Mouse (Mus musculus): Measurements from ENCODE around the gene Kalrn. TPM values are rescaled to one million over a fixed set of nuclear protein-coding genes. Genes with fewer than 3 reads are reported as not detected.

Gene Kalrn
- polyA plus RNA-seq, 1 experiment, result 278 TPM

DNA sequence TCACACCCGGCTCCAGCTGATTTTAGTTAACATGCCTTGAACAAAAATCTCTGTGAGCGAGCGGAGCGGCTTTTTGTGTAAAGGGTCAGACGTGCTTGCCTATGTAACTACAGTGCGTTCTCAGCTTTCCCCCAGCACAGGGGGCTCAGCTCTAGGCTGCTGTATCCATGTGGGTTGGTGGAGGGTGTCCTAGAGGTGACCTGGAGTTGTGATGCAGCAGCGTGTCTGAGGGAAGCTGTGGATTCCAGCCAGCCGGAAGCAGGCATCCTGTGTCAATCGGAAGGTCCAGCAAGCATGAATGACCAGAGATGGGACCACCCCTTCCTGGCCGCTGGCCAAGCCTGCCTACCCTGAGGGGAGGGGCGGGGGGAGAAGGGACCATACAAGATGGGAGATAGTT lies 631.0 kb downstream of the Kalrn start:
- H3K4me3 ChIP-seq (ENCODE audit: insufficient read depth, low read length), result no peak overlapping the region
- H3K4me1 ChIP-seq (ENCODE audit: control insufficient read depth, insufficient read depth, low read length), result peaks cover 8% of the 10 kb centered on the region
- TF ChIP-seq CTCF (IDR thresholded peaks at IDR 0.05; ENCODE audit: extremely low read depth, insufficient read depth, low read length), result no peak
- TF ChIP-seq POLR2A (IDR thresholded peaks at IDR 0.05; ENCODE audit: extremely low read depth, insufficient read depth, low read length), result no peak
- no peak overlapping the region for H3K27ac ChIP-seq (ENCODE audit: insufficient read depth, low read length)

DNA sequence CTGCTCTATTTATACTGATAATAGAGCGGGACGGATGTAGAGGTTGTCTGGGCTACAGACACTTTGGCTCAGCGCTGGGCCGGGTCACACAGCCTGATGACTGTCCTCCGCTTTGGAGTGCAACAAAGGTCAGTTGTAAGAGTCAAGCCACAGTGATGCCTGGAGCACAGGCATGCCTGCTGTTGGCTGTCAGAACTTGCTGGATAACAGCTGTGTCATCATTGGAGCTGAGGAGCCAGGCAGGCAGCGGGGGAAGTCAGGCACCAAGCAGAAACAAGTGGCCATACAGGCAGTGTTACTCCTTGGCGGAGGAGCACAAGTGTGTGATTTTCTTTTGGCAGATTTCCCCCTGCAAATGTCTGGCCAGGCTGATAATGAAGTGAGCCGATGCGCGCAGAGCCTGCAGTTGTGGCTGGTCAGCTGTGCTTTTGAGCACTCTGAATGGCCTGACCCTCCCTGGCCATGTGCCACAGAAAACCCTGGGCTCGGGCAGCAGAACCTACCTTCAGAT lies 632.0 kb downstream of the Kalrn start:
- H3K4me1 ChIP-seq (ENCODE audit: control insufficient read depth, insufficient read depth, low read length), result peaks cover 8% of the 10 kb centered on the region

DNA sequence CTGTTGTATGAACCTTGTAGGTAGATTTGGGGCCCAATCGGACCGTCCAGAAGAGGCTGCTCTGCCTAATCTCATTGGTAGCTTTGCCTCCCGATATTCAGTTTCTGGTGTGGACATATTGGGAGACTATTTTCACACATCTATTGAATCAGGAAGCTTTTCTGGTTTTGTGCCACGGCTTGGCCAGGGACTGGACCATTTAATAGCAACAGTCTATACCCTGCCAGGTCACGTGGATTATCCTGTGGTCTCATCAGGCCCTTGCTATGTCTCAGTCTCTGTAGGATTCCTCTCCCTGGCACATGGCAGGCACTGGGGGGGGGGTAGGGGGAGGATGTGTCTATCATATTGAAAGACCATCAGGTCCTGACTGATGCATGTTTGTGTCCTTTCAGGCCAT lies 633.2 kb downstream of the Kalrn start:
- no peak overlapping the region for H3K4me3 ChIP-seq (ENCODE audit: insufficient read depth, low read length)
- H3K27ac ChIP-seq (ENCODE audit: insufficient read depth, low read length), result no peak overlapping the region
- TF ChIP-seq CTCF (IDR thresholded peaks at IDR 0.05; ENCODE audit: extremely low read depth, insufficient read depth, low read length) (no peak), POLR2A (IDR thresholded peaks at IDR 0.05; ENCODE audit: extremely low read depth, insufficient read depth, low read length) (no peak)
- H3K4me1 ChIP-seq (ENCODE audit: control insufficient read depth, insufficient read depth, low read length), result peaks cover 8% of the 10 kb centered on the region

More for the DNA sequence above, 632.0 kb downstream of the Kalrn start:
- Histone ChIP-seq H3K27ac (ENCODE audit: insufficient read depth, low read length) (no peak overlapping the region), H3K4me3 (ENCODE audit: insufficient read depth, low read length) (no peak overlapping the region)
- TF ChIP-seq CTCF (IDR thresholded peaks at IDR 0.05; ENCODE audit: extremely low read depth, insufficient read depth, low read length) (no peak), POLR2A (IDR thresholded peaks at IDR 0.05; ENCODE audit: extremely low read depth, insufficient read depth, low read length) (no peak)

DNA sequence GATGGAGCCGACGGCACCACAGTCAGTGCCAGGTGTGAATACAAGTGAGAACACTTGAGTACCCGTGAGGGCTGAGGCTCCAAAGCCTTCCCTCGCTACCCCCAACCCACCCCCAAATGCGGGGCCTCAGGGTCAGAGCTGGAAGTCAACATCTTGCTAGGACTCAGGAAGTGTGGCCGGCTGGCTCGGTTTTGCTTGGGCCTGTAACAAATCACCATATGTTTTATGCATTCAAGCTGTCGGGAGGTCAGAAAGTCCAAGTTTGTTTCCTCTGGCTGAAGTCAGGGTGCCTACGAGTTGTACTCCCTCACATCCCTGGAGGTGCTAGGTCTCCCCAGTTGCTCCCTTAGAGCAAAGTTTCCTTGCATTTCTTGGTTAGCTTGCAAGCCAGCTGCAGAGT lies 633.7 kb downstream of the Kalrn start:
- Histone ChIP-seq H3K27ac (ENCODE audit: insufficient read depth, low read length) (no peak overlapping the region), H3K4me1 (ENCODE audit: control insufficient read depth, insufficient read depth, low read length) (peaks cover 8% of the 10 kb centered on the region), H3K4me3 (ENCODE audit: insufficient read depth, low read length) (no peak overlapping the region)
- TF ChIP-seq CTCF (IDR thresholded peaks at IDR 0.05; ENCODE audit: extremely low read depth, insufficient read depth, low read length) (no peak), POLR2A (IDR thresholded peaks at IDR 0.05; ENCODE audit: extremely low read depth, insufficient read depth, low read length) (no peak)

DNA sequence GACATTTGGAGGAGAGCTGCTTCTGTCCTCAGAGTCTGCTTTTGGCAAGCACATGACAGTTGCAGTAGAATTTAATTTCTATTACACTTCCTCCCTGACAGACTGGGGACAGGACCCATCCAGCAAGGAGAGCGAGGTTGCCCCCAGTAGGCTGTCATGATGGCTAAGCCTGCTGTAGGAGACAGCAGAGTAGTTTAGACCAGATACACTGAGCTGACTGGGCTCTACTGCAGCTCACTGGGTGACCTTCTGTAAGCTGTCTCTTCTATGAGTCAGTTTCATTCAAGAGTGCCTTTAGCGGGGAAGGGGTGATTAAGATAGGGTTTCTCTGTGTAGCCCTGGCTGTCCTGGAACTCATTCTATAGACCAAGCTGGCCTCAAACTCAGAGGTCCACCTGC lies 634.2 kb downstream of the Kalrn start:
- TF ChIP-seq POLR2A (IDR thresholded peaks at IDR 0.05; ENCODE audit: extremely low read depth, insufficient read depth, low read length) (no peak), CTCF (IDR thresholded peaks at IDR 0.05; ENCODE audit: extremely low read depth, insufficient read depth, low read length) (no peak)
- no peak overlapping the region for H3K4me3 ChIP-seq (ENCODE audit: insufficient read depth, low read length)
- H3K27ac ChIP-seq (ENCODE audit: insufficient read depth, low read length), result no peak overlapping the region
- H3K4me1 ChIP-seq (ENCODE audit: control insufficient read depth, insufficient read depth, low read length), result peaks cover 8% of the 10 kb centered on the region

DNA sequence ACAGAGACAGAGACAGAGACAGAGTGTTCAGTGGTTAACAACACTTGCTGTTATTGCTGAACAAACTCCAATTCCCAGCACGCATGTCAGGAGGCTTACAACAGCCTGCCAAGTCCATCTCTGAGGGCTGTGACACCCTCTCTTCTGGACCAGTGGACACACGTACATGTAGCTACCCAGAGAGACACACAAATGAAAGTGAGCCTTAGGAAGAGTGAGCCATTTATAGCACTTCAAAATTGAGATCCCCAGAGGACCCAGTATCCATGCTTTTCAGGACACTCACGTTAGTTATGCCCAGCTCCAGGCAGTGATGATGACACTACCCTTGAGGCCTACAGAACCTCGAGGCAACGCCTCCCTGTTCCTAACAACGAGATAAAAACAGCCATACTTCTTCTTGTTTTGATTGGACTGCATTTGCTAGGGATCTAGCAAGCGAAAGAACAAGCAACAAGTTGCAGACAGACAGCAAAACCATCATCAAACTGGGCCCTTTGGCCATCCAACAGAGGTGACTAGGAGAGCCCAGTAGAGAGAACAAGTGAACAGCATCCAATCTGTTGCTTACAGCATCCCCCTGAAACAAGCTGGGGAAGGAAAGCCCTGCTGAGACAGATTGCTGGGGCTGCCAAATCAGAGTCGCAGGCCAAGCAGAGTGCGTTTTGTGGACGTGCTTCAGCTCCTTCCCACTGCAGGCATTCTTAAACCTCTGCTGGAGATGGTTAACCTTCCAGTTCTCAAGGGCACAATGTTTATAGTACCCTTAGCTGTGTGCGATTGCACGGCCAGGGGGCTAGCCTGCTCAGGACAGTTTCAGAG lies 634.8 kb downstream of the Kalrn start:
- H3K4me3 ChIP-seq (ENCODE audit: insufficient read depth, low read length), result no peak overlapping the region
- no peak overlapping the region for H3K27ac ChIP-seq (ENCODE audit: insufficient read depth, low read length)
- peaks cover 8% of the 10 kb centered on the region for H3K4me1 ChIP-seq (ENCODE audit: control insufficient read depth, insufficient read depth, low read length)
- no peak for TF ChIP-seq CTCF (IDR thresholded peaks at IDR 0.05; ENCODE audit: extremely low read depth, insufficient read depth, low read length)
- TF ChIP-seq POLR2A (IDR thresholded peaks at IDR 0.05; ENCODE audit: extremely low read depth, insufficient read depth, low read length), result no peak

DNA sequence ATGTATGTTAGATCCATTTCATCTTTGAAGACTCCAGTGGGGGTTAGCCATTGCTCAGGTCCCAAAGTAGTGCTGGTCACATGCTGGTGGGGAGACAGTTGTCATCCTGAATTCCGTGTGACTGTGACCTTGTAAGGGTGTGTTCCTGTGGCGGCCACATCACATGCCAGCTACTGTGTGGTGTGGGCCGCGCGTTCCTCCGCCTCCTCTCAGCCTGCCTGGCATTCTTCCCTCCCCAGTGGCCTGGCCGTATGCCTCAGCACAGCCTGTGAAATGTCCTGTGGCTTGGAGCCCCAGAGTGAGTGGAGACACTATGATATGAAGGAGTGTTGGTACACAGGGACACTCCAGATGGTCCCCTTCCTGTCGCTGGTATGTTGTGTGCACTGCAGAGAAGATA lies 635.8 kb downstream of the Kalrn start:
- Histone ChIP-seq H3K27ac (ENCODE audit: insufficient read depth, low read length) (no peak overlapping the region), H3K4me1 (ENCODE audit: control insufficient read depth, insufficient read depth, low read length) (peaks cover 8% of the 10 kb centered on the region)
- no peak for TF ChIP-seq POLR2A (IDR thresholded peaks at IDR 0.05; ENCODE audit: extremely low read depth, insufficient read depth, low read length)
- no peak for TF ChIP-seq CTCF (IDR thresholded peaks at IDR 0.05; ENCODE audit: extremely low read depth, insufficient read depth, low read length)

DNA sequence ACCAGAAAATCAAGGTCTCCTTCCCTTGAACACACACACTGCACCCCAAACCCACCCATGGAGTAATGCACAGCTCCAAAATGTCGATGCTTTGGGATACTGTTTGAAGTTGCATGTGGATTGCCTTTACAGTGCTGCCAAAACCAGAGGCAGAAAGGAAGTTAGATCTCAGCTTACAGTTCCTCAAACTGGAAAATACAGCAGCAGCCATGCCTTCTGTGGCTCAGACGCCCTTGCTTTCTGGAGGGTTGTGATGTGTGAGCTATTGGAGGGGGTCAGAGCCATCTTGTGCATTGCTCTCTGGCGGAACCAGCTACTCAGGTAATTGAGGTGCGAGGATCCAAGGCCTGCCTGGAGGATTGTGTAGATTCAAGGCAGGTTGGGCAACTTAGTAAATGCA lies 636.4 kb downstream of the Kalrn start:
- TF ChIP-seq POLR2A (IDR thresholded peaks at IDR 0.05; ENCODE audit: extremely low read depth, insufficient read depth, low read length) (no peak), CTCF (IDR thresholded peaks at IDR 0.05; ENCODE audit: extremely low read depth, insufficient read depth, low read length) (no peak)
- no peak overlapping the region for H3K27ac ChIP-seq (ENCODE audit: insufficient read depth, low read length)
- peaks cover 8% of the 10 kb centered on the region for H3K4me1 ChIP-seq (ENCODE audit: control insufficient read depth, insufficient read depth, low read length)
- H3K4me3 ChIP-seq (ENCODE audit: insufficient read depth, low read length), result no peak overlapping the region

More for the DNA sequence above, 635.8 kb downstream of the Kalrn start:
- no peak overlapping the region for H3K4me3 ChIP-seq (ENCODE audit: insufficient read depth, low read length)

DNA sequence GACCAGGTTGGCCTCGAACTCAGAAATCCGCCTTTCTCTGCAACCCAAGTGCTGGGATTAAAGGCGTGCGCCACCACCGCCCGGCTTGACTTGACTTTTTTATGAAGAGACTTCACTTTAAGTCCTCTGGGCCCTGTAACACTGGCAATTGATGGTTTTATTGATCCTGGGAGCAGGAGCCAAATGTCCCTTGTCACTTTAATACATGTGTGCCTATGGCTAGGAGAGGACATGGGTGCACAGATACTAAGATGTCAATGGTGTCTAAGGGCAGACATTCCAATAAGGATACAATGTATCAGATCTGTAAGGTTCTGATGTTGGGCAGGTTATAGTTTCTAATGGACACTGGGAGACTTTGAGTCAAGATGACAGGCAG lies 637.9 kb downstream of the Kalrn start:
- Histone ChIP-seq H3K4me3 (ENCODE audit: insufficient read depth, low read length) (no peak overlapping the region), H3K27ac (ENCODE audit: insufficient read depth, low read length) (no peak overlapping the region), H3K4me1 (ENCODE audit: control insufficient read depth, insufficient read depth, low read length) (peaks cover 5% of the 10 kb centered on the region)
- TF ChIP-seq CTCF (IDR thresholded peaks at IDR 0.05; ENCODE audit: extremely low read depth, insufficient read depth, low read length) (no peak), POLR2A (IDR thresholded peaks at IDR 0.05; ENCODE audit: extremely low read depth, insufficient read depth, low read length) (no peak)
